Mouse (Mus musculus) neural tube, embryonic 15.5 days (tissue): ENCODE data around the gene Bicra. TPM values are rescaled to one million over a fixed set of nuclear protein-coding genes. Genes with fewer than 3 reads are reported as not detected.

ENCODE experiments used
- ATAC-seq: fragments of 200-750 bp; cut with Nextera tagmentation; 2 replicates; pipeline ENCODE4 v1.8.0; 2017; ENCODE audit warnings: mild to moderate bottlenecking, moderate TSS enrichment, moderate library complexity; ENCODE audit not compliant: low FRiP score
- H3K27ac ChIP-seq: fragments of 300-500 bp; sonication (generic); replicated peaks from 2 replicates; pipeline ENCODE4 v1.5.1; 2015; ENCODE audit warnings: mild to moderate bottlenecking, inconsistent platforms
- H3K27me3 ChIP-seq: fragments of 300-500 bp; sonication (generic); replicated peaks from 2 replicates; pipeline ENCODE4 v1.6.1; 2015; ENCODE audit warnings: inconsistent platforms
- H3K36me3 ChIP-seq: fragments of 300-500 bp; sonication (generic); 2 replicates; pipeline ENCODE4 v1.6.1; 2015; ENCODE audit warnings: inconsistent platforms
- H3K4me1 ChIP-seq: fragments of 300-500 bp; sonication (generic); 2 replicates; pipeline ENCODE4 v1.6.1; 2015; ENCODE audit warnings: inconsistent platforms
- H3K4me2 ChIP-seq: fragments of 300-500 bp; sonication (generic); 2 replicates; pipeline ENCODE4 v1.6.1; 2015; ENCODE audit warnings: inconsistent platforms, mild to moderate bottlenecking, moderate library complexity
- H3K4me3 ChIP-seq: fragments of 300-500 bp; sonication (generic); replicated peaks from 2 replicates; pipeline ENCODE4 v1.5.1; 2015; ENCODE audit warnings: mild to moderate bottlenecking, inconsistent platforms
- H3K9ac ChIP-seq: fragments of 300-500 bp; sonication (generic); replicated peaks from 2 replicates; pipeline ENCODE4 v1.6.1; 2015; ENCODE audit warnings: mild to moderate bottlenecking, inconsistent platforms
- H3K9me3 ChIP-seq: fragments of 300-500 bp; sonication (generic); replicated peaks from 2 replicates; pipeline ENCODE4 v1.6.1; 2016; ENCODE audit warnings: inconsistent platforms
- WGBS: fragments of 180-500 bp; shearing (Covaris S2); methylation state at CpG from one replicate; pipeline ENCODE4 v1.1.7; 2015; ENCODE audit warnings: mixed read lengths; 5-methylcytosine and 5-hydroxymethylcytosine counted together
- polyA plus RNA-seq: library from polyadenylated mRNA; unstranded; fragments of >200 nt; fragmentation: Nextera tagmentation; extraction: Ambion mirVana; gene quantifications from 2 replicates; pipeline ENCODE4 v1.2.1, GENCODE M21; 2015

Bicra gene
- polyA plus RNA-seq, 1 experiment from 2014 or later = 6.6 TPM

DNA sequence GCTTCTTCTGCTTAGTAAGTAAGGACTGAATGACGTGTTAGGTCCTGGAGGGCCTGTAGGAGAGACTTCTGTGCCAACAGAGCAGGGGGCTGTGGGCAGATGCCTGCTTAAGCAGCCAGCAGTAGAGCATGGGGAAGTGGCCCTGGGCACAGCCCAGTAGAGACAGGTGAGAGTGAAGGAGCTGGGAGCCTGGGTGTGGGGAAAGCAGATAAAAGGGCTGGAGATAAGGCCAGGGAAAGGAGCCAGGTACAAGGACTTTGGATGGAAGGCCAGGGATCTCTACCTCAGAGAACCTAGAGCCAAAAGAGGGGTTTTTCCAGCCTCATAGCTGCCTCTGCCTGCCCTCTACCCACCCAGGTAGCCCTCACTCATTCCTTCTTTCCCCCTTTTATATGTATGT is 14.7 kb downstream of the Bicra start:
- no peak overlapping the region for H3K9ac ChIP-seq
- 93% methylated on average over 1 of the region's 1 CpGs for WGBS
- H3K4me1 ChIP-seq = peaks cover 10% of the 10 kb centered on the region
- no peak overlapping the region for H3K27ac ChIP-seq
- no peak for ATAC-seq
- no peaks in the 10 kb centered on the region for H3K36me3 ChIP-seq
- no peaks in the 10 kb centered on the region for H3K27me3 ChIP-seq
- no peaks in the 10 kb centered on the region for H3K9me3 ChIP-seq
- H3K4me2 ChIP-seq = no peak overlapping the region
- no peak overlapping the region for H3K4me3 ChIP-seq

DNA sequence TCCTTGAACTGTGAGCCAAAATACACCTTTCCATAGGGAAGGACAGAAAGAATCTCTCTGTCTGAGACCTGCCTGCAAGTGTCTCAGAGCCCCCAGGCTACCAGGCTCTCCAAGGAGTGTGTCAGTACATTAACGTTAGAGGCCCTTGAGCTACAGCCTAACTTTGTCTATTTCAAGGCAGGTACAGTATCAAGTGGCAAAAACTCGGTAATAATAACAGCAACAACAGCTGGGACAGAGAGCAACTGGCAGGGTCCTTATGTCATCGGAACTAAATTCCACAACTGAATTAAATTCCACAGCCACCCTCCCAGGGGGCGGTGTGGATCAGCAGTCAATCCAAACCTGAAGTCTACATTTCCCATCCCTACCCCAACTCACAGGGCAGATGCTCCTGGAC is 16.6 kb downstream of the Bicra start:
- no peak for ATAC-seq
- H3K9me3 ChIP-seq = no peaks in the 10 kb centered on the region
- H3K4me3 ChIP-seq = no peak overlapping the region
- H3K27me3 ChIP-seq = no peaks in the 10 kb centered on the region
- no peaks in the 10 kb centered on the region for H3K36me3 ChIP-seq
- H3K9ac ChIP-seq = no peak overlapping the region
- peaks cover 15% of the 10 kb centered on the region for H3K4me1 ChIP-seq
- 98% methylated on average over 4 of the region's 4 CpGs for WGBS
- no peak overlapping the region for H3K4me2 ChIP-seq
- no peak overlapping the region for H3K27ac ChIP-seq

DNA sequence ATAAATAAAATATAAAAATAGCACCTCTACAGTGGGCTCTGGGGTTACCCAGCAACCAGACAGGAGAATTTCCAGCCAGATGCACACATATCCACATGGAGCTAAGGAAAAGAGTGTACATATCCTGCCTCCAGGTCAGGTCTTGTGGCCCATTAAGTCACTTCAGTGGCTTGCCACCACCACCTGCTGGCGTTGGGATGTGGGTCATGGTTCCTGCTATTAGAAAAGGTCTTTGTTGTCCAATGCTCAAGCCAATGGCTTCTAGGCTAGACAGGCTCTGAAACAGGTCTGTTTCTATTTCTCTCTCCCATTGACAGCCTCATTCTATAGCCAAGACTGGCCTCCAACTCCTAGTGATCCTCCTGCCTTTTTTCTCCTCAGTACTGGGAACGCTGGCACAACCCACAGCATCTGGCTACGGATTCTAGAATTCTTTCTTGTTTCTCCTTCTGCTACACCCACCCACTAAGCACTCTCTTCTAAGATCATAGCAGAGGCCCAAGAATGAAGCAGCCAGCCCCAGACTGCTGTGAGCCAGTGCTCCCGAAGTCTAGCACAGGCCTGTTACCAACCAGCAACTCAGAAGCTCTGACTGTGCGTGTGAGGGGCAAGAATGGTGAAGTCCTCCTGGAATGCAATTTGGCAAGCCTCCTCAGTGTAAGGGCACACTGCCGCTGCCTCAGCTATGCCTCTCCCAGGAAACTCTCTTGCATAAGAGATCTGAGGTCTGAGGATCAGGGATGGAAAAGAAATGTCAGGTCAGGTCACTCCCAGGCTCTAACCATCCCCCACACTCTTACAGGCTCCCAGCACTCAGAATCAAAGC is 19.4 kb downstream of the Bicra start:
- ATAC-seq = no peak
- 84% methylated on average over 6 of the region's 6 CpGs for WGBS

DNA sequence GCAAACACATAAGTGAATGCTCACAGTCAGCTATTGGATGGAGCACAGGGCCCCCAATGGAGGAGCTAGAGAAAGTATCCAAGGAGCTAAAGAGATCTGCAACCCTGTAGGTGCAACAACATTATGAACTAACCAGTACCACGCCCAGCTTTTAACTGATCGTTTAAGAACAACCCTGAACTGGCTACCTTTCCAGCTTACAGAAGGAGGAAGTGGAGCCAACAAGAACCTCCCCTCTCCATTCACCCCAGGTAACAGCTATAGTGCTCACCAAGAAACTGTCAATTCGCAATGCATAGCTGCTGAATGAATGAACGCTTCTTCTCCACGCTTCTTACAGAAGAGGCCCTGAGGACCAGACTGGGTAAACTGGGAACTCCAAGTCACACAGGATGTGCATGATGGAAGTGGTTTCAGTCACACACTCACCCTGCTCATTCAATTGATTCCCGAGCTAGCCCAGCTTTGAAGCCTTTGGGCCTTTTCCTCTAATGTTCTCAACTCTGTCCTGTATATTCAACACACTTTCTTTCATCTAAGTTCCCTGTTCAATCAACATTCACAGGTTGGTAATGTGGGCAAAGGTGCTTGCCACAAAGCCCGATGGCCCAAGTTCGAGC is 23.0 kb downstream of the Bicra start:
- no peak overlapping the region for H3K4me2 ChIP-seq
- H3K4me1 ChIP-seq = peaks cover 19% of the 10 kb centered on the region
- H3K36me3 ChIP-seq = no peaks in the 10 kb centered on the region
- no peak overlapping the region for H3K4me3 ChIP-seq
- ATAC-seq = no peak
- H3K27ac ChIP-seq = no peak overlapping the region
- 92% methylated on average over 8 of the region's 8 CpGs for WGBS
- H3K9me3 ChIP-seq = no peaks in the 10 kb centered on the region
- H3K27me3 ChIP-seq = no peaks in the 10 kb centered on the region
- no peak overlapping the region for H3K9ac ChIP-seq

More for the DNA sequence above, 19.4 kb downstream of the Bicra start:
- Histone ChIP-seq H3K9me3 (no peaks in the 10 kb centered on the region), H3K27me3 (no peaks in the 10 kb centered on the region), H3K4me2 (no peak overlapping the region), H3K27ac (peak overlapping the region; percentile 42), H3K36me3 (no peaks in the 10 kb centered on the region), H3K4me1 (peaks cover 15% of the 10 kb centered on the region), H3K4me3 (no peak overlapping the region), H3K9ac (no peak overlapping the region)

DNA sequence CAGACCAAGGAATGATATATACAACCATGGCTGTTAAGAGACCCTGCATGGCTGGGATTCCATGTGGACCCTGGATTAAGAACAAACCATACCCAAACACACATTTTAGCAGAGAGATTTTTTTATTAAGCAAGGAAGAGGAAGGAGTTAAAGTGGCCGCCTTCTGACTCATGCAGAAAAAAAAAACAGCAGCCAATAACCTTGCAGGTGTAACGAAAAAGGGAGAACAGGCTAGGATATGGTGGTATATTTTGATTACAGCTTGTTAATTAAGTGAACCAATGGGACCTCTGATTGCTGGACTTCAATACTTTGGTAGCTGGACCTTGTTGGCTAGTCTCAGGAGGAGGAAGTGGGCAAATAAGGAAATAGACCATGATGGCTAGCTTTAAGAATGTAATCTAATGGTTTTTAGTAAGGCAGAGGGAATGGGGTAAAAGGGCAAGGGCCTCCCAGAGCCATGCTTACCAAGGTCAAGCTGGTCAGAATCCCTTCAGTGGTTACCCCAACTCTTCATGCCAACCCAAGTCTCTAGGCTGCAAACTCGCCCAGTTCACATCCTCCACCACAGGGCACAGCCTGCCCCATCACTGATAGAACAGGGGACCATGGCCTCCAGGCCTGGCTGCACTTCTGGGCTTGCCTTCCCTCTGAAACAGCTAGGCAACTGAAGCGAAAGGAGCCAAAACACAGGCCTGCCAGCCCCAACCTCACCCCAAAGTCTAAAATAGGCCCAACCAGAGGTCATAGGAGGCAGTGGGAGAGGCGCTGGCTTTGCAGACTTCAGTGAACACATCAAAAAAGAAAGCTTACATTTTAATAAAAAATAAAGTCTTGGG is 28.2 kb downstream of the Bicra start:
- Histone ChIP-seq H3K9ac (no peak overlapping the region), H3K9me3 (no peaks in the 10 kb centered on the region), H3K27ac (no peak overlapping the region), H3K4me3 (no peak overlapping the region), H3K36me3 (no peaks in the 10 kb centered on the region), H3K4me2 (no peak overlapping the region), H3K27me3 (no peaks in the 10 kb centered on the region), H3K4me1 (0 out of 2 replicates have a peak, but pooled peaks cover 4% of the 10 kb centered on the region)
- WGBS = 89% methylated on average over 5 of the region's 5 CpGs
- no peak for ATAC-seq

DNA sequence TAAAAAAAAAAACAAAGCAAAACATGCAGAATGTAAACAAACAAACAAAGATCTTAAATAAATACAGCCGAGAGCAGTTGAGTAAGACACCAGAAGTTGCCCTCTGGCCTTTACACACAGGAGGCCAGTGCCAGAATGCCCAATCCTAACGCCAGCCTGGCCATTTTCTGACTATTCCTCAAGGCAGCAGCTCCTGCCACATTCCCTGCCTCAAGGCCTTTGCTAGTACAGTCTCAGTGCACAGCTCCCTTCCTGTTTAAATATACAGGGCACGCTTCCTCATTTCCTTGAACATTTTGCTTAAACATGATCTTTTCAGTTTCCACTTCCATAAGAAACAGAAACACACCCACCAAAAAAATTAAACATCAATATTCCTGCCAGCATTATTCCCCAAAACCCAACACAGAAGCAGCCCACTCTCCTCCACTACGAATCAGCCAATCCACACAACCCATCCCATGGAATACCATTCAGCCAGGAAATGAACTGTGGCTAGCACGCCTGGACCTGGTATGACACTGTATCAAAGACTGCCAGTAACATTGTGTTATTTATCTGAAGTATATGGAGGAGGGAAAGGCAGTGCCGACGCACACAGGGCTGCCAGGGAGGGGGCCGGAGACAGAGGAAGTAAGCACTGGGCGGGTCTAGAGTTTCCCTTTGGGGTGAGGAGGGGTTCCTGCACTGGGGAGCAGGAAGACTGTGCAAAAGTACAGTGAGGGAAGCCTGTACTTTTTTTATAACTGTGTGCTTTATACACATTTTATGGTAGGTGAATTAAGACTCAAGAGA is 29.5 kb downstream of the Bicra start:
- 91% methylated on average over 9 of the region's 9 CpGs for WGBS
- no peaks in the 10 kb centered on the region for H3K27me3 ChIP-seq
- 0 out of 2 replicates have a peak, but pooled peaks cover 4% of the 10 kb centered on the region for H3K4me1 ChIP-seq
- no peak for ATAC-seq
- H3K9ac ChIP-seq = no peak overlapping the region
- no peak overlapping the region for H3K4me2 ChIP-seq
- no peaks in the 10 kb centered on the region for H3K36me3 ChIP-seq
- H3K4me3 ChIP-seq = no peak overlapping the region
- H3K9me3 ChIP-seq = no peaks in the 10 kb centered on the region
- H3K27ac ChIP-seq = peak overlapping the region; percentile 37; the same call in 1 of the 2 replicates

DNA sequence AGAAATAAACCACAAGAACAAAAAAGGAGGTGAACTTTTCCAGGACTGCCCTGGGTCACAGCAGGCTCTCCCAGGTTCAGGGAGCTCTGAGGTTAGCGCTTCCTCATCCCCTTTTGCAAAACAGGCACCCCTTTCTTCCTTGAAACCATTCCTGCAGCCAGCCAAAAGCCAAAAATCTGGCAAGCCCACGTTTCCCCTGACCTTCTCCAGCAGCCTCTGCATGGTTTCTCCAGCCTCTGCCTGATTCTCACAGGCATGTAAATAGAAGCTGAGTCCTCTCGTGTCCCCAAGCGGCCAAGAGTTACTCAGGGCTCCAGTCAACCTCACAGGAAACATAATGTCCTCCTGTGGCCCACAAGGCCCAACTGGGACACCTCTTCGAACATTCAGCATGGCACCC is 32.3 kb downstream of the Bicra start:
- no peak overlapping the region for H3K4me3 ChIP-seq
- H3K4me1 ChIP-seq = peaks cover 21% of the 10 kb centered on the region
- H3K9ac ChIP-seq = no peak overlapping the region
- no peak overlapping the region for H3K27ac ChIP-seq
- no peak for ATAC-seq
- H3K27me3 ChIP-seq = no peaks in the 10 kb centered on the region
- no peak overlapping the region for H3K4me2 ChIP-seq
- H3K9me3 ChIP-seq = no peaks in the 10 kb centered on the region
- 91% methylated on average over 5 of the region's 5 CpGs for WGBS
- no peaks in the 10 kb centered on the region for H3K36me3 ChIP-seq

DNA sequence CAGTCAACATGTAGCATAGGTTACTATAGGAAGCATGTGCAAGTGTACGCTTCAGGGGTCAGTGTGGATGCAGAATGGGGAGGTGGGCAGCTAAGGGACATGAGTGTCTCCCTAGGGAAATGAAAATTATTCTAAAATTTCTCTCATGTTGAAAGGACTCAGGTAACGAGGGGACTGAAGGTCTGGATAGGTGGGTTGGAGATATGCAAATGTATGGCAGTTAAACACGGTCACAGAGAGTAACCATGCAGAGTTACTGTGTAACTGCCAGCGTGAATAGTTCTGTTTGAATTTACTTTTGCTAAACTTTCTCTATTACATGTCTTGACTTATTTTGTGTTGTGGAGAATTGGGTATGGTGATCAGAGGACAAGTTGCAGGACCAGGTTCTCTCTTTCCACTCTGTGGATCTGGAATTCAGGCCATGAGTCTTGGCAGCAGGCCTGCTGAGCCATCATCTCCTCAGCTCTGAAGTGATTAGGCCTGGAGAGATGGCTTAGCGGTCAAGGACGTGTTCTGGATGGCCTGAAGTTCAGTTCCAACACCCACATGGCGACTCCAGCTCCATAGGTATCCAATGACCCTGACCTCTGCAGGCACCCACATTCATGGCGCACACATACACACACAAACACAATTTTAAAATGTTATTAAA is 33.1 kb downstream of the Bicra start:
- peaks cover 25% of the 10 kb centered on the region for H3K4me1 ChIP-seq
- H3K4me3 ChIP-seq = no peak overlapping the region
- H3K27me3 ChIP-seq = no peaks in the 10 kb centered on the region
- no peak overlapping the region for H3K9ac ChIP-seq
- no peak overlapping the region for H3K4me2 ChIP-seq
- no peak overlapping the region for H3K27ac ChIP-seq
- no peaks in the 10 kb centered on the region for H3K9me3 ChIP-seq
- 87% methylated on average over 8 of the region's 8 CpGs for WGBS
- no peak for ATAC-seq
- H3K36me3 ChIP-seq = no peaks in the 10 kb centered on the region

DNA sequence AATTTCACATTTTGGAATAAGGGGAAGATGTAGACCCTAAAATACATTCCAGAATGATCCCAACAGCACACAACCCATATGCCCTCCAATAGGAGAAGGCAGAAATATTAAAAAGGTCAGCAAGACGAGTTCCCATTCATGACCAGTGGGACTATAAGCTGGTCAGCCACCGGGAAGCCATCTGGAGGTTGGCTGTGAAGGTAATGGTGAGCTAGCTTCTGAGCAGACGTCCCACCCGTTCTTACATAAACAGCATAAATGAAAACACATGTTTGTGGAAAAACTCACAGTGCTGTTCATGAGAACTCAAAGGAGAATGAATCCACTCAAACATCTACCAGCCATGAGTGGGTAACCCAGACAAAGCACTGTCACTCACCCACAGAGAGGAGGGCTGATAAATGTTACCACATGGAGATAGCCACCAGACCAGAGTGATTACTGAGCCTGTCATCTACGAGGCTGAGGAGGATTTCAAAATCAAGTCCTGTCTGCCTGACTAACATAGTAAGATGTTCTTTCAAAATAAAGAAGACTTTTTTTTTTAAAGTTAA is 33.9 kb downstream of the Bicra start:
- Histone ChIP-seq H3K27ac (no peak overlapping the region), H3K9me3 (no peaks in the 10 kb centered on the region), H3K9ac (no peak overlapping the region), H3K36me3 (no peaks in the 10 kb centered on the region), H3K27me3 (no peaks in the 10 kb centered on the region), H3K4me1 (peaks cover 25% of the 10 kb centered on the region), H3K4me2 (no peak overlapping the region), H3K4me3 (no peak overlapping the region)
- WGBS = 80% methylated on average over 5 of the region's 5 CpGs
- ATAC-seq = no peak

DNA sequence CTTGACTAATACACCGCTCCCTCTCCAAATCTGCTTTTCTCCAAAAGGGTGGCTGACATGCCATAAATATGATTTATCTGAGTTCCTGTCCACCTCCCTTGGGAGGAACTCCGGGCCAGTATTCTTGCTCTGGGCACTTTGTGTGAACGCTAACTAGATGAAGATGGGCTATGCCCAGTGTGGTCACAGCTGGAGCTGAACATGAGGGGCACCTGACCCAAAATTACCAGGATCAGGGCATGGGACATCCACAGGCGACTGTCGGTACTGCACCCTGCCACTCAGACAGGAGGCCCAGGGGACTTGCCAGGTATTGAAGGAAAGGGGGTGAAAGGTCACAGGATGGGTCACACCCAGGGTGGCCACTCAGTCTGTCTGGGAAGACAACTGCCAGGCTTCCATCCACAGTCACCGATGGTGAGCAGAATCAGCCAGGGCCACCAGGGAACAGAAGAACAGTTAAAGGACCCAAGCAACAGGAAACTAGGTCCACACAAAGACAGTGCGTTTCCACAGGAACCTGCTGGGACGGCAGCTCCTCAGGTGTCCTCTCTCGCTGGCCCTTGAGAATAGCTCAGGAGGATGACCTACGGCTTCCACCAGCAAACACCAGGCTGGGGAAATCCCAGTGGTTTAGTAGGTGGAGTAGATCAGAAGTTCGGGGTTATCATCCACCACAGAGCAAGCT is 35.0 kb downstream of the Bicra start:
- H3K4me2 ChIP-seq = no peak overlapping the region

More for the DNA sequence above, 35.0 kb downstream of the Bicra start:
- H3K9ac ChIP-seq = no peak overlapping the region
- H3K27ac ChIP-seq = no peak overlapping the region
- H3K4me3 ChIP-seq = no peak overlapping the region
- no peaks in the 10 kb centered on the region for H3K27me3 ChIP-seq
- H3K4me1 ChIP-seq = peaks cover 28% of the 10 kb centered on the region
- WGBS = 79% methylated on average over 11 of the region's 11 CpGs
- no peaks in the 10 kb centered on the region for H3K36me3 ChIP-seq
- no peaks in the 10 kb centered on the region for H3K9me3 ChIP-seq
- no peak for ATAC-seq
